Mouse (Mus musculus): Measurements from ENCODE around the gene Adam15.

Adam15 gene

DNA sequence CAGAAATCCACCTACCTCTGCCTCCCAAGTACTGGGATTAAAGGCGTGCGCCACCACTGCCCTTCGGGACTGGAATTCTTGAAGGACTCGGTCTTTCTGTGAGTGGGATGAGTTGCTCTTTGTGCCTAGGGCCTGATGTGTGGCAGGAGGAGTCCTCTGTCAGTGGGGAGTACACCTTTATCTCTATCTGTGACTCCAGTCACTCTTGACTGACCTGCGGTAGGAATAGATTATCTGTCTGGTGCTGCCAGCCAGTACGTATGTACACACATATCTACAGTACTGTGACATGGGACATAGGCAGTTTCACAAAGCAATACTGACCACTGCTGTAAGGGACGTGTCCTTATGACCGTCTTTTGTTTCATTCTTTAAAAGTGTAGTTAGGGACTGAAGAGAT lies 23.9 kb downstream of the Adam15 start:
- DNase-seq (ENCODE audit: extremely low spot score) = no peak

DNA sequence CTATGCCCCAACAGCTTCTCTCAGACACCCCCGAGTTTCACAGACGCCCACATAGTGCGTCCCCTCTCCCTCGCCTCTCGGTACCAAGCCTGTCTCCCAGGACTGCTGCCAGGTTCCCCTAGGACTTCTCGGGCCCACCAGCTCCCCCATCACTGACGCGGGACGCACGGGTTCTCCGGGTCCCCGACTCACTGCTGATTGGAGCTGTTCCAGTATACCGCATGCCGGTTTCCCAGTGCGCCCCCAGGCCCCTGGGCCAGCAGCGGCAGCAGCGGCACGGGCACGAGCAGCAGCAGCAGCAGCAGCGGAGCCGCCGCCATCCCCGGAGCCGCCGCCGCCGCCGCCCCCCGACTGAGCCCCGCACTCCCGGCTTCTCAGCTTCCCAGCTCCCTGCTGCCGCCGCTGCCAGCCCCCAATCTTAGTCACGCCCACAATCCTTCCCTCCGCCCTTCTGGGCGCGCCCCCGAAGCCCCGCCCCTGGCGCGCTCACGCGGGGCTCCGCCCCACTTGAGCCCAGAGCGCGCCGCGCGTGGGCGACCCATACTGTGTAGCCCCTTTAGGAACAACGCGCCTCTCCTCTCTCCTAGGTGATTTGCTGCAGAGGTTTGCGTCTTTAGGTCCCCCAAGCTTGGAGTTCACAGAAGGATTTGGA lies 27.2 kb downstream of the Adam15 start, which contains the start of gene Efna3:
Gene Efna3, minus strand, starts transcription at position 452 of the 652 bp plus-strand sequence.
- peak; percentile 85 for DNase-seq (ENCODE audit: extremely low spot score)

DNA sequence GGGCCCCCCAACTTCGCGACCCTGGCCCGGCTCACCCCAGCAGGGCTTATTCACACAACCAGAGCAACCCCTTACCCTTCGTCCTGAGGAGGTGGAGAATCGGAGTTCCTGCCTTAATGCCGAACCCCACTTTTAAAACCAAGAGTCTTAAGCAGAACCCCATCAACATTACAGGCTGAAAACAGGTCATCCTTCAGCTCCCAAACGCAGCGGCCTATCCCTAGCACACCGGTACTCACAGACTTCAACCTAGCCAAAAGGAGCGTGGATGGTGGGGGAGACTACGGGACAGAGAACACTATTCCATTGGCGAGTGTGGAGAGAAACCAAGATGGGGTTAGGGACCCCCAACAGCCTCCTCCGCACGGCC lies 27.7 kb downstream of the Adam15 start:
- no peak for DNase-seq (ENCODE audit: extremely low spot score)

DNA sequence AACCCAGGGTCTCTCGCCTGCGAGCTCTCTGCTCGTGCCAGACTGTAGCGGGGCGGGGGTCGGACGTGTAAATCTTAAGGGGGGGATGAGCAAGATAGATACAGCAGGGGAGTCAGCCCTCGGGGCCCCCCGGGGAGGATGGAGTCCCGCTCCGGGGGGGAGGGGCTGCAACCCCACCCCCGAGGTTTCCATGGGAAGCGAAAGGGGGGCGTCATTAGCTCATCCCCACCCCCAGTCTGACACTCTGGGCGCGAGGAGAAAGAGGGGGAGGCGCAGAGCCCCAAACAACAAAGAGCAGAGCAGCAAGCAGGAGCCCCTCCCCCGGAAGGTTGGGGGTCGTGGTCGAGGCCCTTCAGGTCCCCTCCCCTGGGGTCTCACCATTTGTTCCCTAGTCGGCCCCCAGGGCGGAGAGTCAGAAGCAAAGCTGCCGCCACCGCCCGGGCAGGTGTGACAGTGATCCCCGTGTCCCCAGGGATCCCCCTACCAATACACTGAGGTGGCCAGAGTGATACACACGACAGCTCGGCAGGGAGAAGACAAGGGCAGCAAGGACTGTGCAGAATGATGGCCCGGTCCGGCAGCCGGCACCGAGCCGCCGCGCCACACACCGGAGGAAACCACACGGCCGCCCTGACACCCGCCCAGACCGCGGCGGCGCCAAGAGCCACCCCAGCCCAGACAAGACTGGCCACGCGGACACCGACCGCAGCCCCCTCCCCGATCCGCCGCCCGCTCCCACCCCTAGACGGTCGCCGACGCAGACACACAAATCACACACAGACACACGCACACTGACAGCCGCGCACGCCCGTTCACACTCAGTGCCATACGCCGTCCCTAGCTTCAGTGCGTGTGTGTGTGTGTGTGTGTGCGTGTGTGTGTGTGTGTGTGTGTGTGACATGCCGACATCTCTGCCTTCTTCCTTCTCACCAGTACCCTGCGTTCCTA lies 28.3 kb downstream of the Adam15 start:
- DNase-seq (ENCODE audit: extremely low spot score) = peak; percentile 46

DNA sequence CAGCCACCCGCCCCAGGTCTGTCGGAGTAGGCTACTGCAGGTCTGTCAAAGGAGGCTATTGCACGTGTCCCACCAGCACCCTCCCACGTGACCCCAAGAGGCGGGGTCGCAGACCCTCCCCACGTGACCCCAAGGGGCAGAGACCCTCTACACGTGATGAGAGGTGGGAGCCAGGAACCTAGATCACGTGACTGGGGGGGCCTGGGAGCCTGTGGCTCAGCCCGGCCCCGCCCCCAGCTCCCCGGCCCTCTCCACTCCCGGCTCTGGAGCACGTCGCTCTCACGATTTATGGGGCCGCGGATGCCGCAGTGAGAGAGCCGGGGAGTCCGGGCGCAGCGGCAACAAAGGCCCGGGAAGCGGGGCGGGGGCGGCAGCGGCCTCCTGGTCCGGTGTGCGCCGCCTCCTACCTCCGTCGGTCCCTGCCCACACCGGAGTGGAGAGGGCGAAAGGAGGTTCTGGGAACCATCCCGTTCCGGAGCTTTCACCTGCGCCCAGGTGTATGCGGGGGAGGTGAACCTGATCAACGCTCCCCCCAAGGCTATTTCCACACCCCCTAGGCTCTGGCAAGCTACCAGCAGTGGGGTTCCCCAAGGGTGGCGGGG lies 29.1 kb downstream of the Adam15 start:
- peak; percentile 82 for DNase-seq (ENCODE audit: extremely low spot score)

DNA sequence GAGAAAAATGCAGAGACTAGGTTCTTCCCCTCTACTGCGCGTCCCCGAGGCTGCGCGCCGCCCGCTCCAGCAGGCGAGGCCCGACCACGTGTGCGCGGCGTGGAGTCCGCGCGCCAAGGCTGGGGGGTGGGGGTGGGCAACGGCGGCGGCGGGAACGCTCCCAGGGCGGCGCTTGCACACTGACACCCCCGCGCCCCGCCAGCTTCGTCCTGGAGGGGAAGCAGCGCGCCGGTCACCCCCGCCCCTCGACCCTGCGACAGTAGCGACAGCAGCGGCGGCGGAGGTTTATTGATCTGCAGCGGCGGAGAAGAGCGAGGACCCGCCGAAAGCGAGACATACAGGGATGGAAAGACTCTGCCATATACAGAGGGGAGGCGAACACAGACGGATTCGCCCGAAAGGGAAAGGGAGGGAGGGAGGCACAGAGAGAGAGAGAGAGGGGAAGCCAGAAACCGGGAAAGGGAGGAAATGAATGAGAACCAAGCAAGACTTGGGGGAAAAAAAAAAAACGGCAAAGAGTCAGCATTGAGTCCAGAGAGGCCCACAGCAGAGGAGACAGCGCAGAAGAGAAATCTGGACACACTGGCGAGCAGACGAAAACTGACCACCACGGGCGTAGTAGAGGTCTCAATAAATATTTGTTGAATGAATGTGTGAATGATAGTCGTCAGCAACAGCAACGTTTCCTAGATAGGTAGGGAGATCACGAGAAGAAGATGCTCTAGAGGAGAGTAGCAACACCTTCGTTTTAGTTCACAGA lies 30.0 kb downstream of the Adam15 start:
- peak; percentile 59 for DNase-seq (ENCODE audit: extremely low spot score)

DNA sequence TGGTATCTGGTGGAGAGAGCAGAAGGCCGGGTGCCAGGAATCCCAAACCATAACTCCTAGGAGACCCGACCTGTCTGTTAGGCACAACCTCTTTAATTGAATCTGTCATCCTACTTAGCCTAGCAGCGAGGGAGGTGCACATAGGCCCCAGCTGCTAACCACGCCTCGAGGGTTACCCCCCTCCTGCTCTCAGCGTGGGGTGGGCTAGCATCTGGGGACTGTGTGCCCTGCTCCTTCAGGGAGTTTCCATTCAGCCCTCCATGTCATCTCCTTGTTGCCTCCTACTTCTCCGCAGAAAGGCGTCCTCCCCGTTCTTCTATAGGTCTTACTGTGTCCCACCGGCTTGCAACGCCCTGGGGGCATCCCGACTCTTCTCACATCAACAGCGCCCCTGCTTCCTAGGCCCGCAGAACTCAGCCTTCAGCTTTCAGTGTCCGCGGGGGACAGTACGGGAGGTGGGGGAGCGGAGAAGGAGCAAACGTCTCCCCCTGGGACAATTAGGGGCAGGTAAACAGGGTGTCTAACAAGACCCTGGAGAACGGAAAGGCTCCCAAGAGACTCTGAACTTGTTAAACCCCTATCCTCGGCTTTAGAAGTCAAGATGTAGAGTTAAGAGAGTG lies 30.7 kb downstream of the Adam15 start:
- peak; percentile 36 for DNase-seq (ENCODE audit: extremely low spot score)

DNA sequence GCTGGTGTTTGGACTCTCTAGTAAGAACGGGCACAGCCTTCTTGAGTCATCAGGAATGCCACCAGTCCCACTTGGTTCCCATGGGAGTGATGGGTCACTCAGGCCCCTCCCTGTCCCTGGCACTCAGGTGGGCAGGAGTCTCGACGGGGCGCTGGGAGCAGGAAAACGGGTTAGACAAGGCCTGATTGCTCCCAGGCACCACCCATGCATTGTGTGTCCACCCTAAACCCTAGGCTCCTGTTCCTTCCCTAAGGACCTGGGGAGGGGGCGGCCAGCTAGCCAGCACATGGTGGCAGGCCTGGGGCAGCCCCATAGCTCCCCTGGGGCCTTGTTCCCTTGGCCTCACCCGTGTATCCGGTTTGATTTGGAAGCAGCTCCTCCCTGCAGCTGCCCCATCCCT lies 31.5 kb downstream of the Adam15 start:
- no peak for DNase-seq (ENCODE audit: extremely low spot score)

DNA sequence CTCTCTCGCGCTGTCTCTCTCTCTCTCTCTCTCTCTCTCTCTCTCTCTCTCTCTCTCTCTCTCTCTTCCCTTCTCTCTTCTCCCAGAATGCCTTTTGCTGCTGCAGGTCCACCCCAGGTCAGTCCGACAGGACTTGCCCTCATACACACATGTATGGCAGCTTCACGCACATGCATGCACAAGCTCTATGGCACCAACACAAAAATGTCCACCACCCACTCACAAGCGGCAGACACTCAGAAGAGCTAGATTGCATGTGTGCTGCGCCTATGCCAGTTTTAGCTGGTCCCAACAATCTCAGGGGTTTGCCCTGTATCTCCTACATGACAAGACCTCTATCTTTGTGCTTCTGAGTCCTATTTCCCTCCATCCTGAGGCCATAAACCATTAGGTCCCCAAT lies 32.5 kb downstream of the Adam15 start:
- no peak for DNase-seq (ENCODE audit: extremely low spot score)

DNA sequence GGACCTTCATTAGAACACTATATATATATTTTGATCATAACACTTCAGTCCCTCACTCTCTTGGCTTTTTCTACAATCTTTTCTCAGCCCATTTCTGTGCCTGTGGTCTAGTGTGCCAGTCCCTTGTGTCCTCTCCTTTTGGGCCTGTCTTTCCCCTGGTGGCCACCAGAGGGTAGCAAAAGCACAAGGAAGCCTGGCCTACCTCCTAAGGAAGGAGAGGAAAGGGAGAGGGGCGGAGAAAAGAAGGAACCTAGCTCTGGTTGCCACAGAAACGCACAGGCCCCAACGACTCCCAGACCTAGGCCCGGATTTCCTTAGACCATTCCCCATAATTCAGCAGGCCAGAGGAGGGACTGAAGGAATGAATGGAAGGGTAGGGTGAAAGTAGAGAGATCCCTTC lies 33.0 kb downstream of the Adam15 start:
- peak; percentile 87 for DNase-seq (ENCODE audit: extremely low spot score)

DNA sequence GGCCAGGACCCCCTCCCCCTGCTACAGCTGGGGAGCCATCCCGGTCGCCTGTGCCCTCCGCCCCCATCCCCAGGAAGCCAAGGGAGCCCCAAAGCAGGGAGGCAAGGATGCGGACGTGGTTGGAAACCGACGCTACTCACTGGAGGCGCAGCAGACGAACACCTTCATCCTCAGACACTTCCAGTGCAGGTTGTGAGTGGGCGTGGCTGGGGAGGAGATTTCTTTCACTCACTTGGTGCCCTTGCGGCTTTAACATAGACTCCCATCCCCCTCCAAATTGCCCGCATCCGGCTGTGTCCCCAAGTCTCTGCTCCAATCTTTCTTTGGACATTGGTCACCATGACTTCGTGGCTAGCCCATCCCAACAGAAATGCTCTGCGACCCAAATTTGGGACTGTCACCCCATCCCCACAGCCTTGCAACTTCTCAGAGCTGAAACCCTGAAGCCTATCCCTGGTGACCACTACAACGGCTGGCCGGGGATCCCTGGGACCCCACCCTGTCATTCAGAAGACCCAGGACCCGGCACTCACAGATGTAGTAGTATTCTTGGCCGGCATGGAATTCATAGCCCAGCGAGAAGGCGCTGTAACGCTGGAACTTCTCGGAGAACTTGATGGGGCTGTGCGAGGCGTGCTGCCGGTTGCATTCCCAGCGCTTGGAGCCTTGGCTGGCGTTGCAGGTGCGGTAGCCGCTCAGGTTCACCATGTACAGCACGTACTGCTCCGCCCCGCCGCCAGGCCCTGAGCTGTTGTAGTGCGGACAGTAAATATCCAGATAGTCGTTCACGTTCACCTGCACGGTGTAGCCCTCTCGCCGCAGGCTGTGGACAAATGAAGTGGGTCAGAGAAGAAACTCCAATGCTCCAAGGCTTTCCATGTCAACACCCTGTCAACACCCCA lies 33.6 kb downstream of the Adam15 start:
- peak; percentile 25 for DNase-seq (ENCODE audit: extremely low spot score)

DNA sequence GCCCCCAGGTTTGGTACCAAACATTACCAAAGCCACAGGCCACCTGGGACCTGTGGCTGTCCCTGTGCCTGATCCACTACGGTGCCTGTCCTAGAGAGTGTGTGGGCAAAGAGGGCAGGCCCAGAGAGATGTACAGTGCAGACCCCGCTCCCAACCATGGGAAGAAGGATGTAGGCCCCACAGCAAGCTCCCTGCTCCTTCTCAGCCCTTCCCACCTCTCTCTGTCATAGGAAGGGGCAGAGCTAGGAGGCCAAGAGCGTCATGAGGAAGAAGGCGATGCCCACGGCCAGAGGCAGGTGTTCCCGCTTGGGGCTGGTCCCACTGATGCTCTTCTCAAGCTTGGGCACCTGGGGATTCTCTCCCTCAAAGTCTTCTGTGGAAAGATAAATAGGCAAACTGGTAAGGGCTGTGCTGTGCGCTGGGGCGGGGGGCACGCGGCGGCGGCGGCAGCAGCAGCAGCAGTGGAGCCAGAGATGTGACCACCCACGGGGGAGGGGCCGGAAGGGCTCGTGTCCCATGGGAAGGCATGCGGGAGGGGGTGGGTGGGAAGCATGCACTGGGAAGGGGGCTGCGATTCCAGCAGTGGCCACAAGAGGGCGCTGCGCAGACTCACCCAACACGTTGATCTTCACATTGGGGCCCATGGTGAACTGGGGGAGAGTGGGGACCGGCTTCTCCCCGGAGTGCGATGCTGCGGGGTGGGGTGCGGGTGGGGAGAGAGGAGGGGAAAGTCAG lies 34.4 kb downstream of the Adam15 start:
- peak; percentile 91 for DNase-seq (ENCODE audit: extremely low spot score)

DNA sequence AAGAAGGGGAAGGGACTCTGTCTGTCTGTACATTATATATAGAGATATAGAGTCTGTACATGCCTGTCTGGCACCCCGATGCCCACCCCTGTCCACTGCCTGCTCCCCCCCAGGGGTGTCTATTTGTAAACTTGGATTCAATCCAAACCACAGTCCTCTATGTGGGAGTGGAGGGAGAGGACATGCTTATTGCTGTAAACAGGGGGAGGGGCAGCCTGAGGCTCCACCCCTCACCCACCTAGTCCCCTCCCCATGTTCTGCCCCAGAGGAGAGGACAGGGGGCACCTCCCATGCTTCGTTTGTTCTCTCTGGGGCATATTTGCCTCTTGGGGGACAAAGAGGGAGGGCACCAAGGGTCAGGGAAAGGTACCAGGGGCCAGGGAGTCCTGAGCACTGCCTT lies 35.0 kb downstream of the Adam15 start:
- DNase-seq (ENCODE audit: extremely low spot score) = peak; percentile 17

DNA sequence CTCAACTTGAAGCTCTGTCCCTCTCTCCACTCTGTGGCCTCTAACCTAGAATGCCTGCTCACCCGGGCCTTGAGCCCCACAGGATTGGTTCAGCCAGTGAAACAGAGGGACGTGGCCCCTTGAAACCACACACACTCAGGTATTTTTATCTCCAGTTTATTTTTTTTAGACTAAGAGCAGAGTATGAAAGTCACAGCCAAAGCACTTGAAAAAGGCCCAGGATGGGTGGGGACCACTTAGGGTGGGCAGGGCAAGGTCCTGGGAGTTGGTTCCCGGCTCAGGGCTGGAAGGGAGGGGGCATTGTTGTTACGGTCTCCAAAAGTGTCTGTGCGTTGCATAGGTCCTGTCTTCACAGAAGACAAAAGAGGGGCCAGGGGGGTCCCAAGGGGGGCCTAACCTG lies 35.5 kb downstream of the Adam15 start:
- no peak for DNase-seq (ENCODE audit: extremely low spot score)

DNA sequence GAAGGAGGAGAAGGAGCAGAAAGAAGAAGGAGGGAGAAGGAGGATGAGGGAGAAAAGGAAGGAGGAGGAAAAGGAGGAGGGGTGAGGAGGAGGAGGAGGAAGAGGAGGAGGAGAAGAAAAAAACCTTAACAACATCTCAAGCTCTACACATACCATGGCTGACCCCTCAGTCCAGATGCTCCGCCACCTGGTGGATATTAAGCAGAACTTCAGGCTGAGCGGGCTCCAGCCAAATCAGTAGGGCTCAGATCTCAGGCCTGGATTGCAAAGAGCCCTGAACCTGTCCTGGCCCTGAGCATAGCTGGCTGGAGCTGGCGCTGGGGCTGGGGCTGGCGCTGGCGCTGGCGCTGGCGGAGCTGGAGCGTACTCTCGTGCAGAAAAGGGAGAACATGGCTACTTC lies 41.7 kb downstream of the Adam15 start:
- DNase-seq (ENCODE audit: extremely low spot score) = peak; percentile 83

DNA sequence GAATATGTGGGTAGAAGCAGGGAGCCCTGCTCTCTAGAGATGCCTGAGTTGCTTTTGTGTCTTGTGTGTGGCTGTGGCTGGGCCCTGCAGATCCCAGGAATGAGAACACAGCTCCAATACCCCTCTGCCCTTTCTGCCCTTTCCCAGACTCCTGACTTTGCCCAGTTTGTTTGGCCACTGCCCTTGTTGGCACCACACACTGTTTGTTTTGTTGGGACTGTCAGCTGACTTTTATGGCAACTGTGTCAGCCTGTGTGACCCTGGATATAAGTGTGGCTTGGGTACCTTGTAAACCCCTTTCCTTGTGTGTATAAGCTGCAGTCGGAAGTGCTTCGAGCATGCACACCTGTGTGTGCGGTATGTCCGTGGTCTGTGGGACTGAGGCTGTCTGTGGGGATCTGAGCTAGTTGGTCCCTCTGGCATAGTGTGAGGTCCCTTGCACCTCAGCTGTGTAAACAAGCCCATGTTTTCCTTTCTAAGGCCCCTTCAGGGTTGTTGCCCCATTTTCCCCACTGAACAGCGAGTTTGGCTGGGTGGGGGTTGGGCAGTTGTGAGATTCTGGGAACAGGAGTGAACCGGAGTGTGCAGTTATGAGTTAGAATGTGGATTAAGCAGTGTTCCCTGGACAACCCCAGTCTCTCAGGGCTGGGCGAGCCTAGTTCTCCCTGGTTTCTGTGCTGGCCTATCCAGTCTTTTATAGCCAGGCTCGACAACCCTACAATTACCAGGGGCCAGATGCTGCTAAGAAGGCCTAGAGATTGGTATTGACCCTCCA lies 44.1 kb downstream of the Adam15 start:
- no peak for DNase-seq (ENCODE audit: extremely low spot score)

DNA sequence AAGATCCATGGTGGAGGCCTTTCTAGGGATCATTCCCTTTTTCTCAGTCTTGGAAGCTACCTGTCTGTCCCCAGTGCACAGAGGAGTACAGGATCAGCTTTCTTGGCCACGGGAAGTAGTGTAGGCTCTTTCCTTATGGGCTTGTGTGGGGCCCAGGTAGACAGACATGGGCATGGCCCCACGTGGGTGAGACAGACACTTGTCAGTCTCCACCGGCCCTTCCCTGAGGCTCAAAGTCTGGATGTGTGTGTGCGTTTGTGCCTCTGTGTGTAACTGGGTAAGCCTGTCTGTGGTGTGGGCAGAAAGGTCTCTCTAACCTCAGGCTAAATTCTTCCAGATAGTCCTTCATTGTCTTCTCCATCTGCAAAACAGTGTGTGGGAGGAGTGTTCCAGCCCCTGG lies 44.7 kb downstream of the Adam15 start:
- no peak for DNase-seq (ENCODE audit: extremely low spot score)

DNA sequence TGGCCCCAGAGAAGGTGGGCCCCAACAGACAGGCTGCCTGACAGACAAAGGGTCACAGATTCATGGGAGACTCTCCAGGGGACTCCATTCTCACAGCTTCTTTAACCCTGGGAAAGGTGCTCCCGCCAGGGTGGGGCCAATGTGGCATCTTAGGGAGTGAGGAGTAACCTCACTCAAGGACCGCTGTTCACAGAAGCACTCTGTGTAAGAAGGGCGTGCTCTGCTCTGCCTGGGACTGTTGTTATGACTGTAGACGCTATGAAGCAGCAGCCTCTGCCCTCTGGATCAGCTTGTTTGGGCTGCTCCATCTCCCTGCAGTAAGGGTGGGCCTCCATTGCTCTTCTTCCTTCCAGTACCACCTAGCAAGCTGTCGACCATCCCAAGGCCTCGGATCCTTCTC lies 45.4 kb downstream of the Adam15 start:
- DNase-seq (ENCODE audit: extremely low spot score) = no peak

DNA sequence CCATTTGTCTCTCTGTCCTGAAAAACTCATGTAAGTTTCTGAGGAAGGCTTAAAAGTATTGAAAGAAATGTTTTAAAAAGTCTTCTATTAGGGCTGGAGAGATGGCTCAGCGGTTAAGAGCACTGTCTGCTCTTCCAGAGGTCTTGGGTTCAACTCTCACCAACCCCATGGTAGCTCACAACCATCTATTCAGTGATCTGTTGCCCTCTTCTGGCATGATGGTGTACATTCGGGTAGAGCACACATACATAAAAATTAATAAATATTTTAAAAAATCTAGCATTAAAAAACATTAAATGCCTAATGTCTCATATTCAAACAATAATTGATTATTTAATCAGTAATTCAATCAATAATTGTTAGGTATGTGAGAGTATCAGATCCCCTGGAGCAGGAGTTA lies 49.3 kb downstream of the Adam15 start:
- no peak for DNase-seq (ENCODE audit: extremely low spot score)

All from embryo, embryonic 9.5 days (tissue).